Mouse (Mus musculus) MEL (cell line): ENCODE data around the gene Ighmbp2. TPM values are rescaled to one million over a fixed set of nuclear protein-coding genes. Genes with fewer than 3 reads are reported as not detected.

ENCODE experiments used
- DNase-seq: peaks from one replicate; pipeline ENCODE4 v3.0.0; 2011; ENCODE audit warnings: low read depth, low spot score
- H3K27ac ChIP-seq: 2 replicates; pipeline ENCODE4 v1.5.1; 2012; ENCODE audit warnings: low read depth, mild to moderate bottlenecking, control low read depth, low read length, moderate library complexity; ENCODE audit not compliant: control insufficient read depth
- H3K27me3 ChIP-seq, 2 experiments: fragments of 150-350 bp in 1 of 2; sonication (generic) in 1 of 2; 2 replicates each; pipeline ENCODE4 v1.6.1; 2012; ENCODE audit warnings: low read length in 2 of 2, mild to moderate bottlenecking in 2 of 2, improper control_type of control experiment in 1 of 2, moderate library complexity in 1 of 2; ENCODE audit not compliant: insufficient read depth in 2 of 2, control insufficient read depth in 1 of 2
- H3K36me3 ChIP-seq, 2 experiments: 2 replicates each; pipeline ENCODE4 v1.6.1; 2012 to 2014; ENCODE audit warnings: low read length in 2 of 2, improper control_type of control experiment in 1 of 2, inconsistent platforms in 1 of 2, mild to moderate bottlenecking in 1 of 2; ENCODE audit not compliant: insufficient read depth in 2 of 2, control insufficient read depth in 1 of 2
- H3K4me1 ChIP-seq, 2 experiments: fragments of 150-350 bp in 1 of 2; sonication (generic) in 1 of 2; 2 replicates each; pipeline ENCODE4 v1.6.1; 2012; ENCODE audit warnings: low read length in 2 of 2, improper control_type of control experiment in 1 of 2, mild to moderate bottlenecking in 1 of 2; ENCODE audit not compliant: insufficient read depth in 2 of 2, control insufficient read depth in 1 of 2
- H3K4me3 ChIP-seq, 2 experiments: fragments of 150-350 bp in 1 of 2; sonication (generic) in 1 of 2; 2 replicates each; pipeline ENCODE4 v1.5.1; 2012; ENCODE audit warnings: low read depth in 2 of 2, low read length in 2 of 2, mild to moderate bottlenecking in 2 of 2, moderate library complexity in 2 of 2, control low read depth in 1 of 2, improper control_type of control experiment in 1 of 2; ENCODE audit not compliant: control insufficient read depth in 1 of 2, insufficient read depth in 1 of 2
- H3K79me2 ChIP-seq: 2 replicates; pipeline ENCODE4 v1.6.1; 2012; ENCODE audit warnings: mild to moderate bottlenecking, low read length, moderate library complexity; ENCODE audit not compliant: control insufficient read depth, poor library complexity, insufficient read depth
- H3K9ac ChIP-seq: 2 replicates; pipeline ENCODE4 v1.6.1; 2012; ENCODE audit warnings: low read depth, mild to moderate bottlenecking, control low read depth, low read length, moderate library complexity; ENCODE audit not compliant: control insufficient read depth, poor library complexity, severe bottlenecking
- H3K9me3 ChIP-seq: fragments of 150-350 bp; sonication (generic); replicated peaks from 2 replicates; pipeline ENCODE4 v1.6.1; 2012; ENCODE audit warnings: mild to moderate bottlenecking, low read length, improper control_type of control experiment, moderate library complexity; ENCODE audit not compliant: insufficient read depth
- BHLHE40 ChIP-seq: IDR thresholded peaks from 2 replicates; pipeline ENCODE4 v1.6.1; 2012; ENCODE audit warnings: low read depth, mild to moderate bottlenecking, inconsistent platforms, low read length, improper control_type of control experiment, borderline replicate concordance
- CHD1 ChIP-seq: IDR thresholded peaks from 2 replicates; pipeline ENCODE4 v1.6.1; 2012; ENCODE audit warnings: low read depth, mild to moderate bottlenecking, inconsistent platforms, low read length, improper control_type of control experiment
- CHD2 ChIP-seq: IDR thresholded peaks from 2 replicates; pipeline ENCODE4 v1.6.1; 2011; ENCODE audit warnings: low read length, improper control_type of control experiment
- CTCF ChIP-seq, 3 experiments: IDR thresholded peaks in 2 of 3; conservative IDR thresholded peaks in 1 of 3; 2 replicates each; pipeline ENCODE4 v1.5.1; 2011 to 2012; ENCODE audit warnings: low read length in 3 of 3, low read depth in 2 of 3, mild to moderate bottlenecking in 2 of 3, improper control_type of control experiment in 1 of 3, inconsistent platforms in 1 of 3, mixed read lengths in 1 of 3, moderate library complexity in 1 of 3; ENCODE audit not compliant: control insufficient read depth in 1 of 3, insufficient read depth in 1 of 3, poor library complexity in 1 of 3, severe bottlenecking in 1 of 3
- ETS1 ChIP-seq: IDR thresholded peaks from 2 replicates; pipeline ENCODE4 v1.6.1; 2012; ENCODE audit warnings: low read depth, mild to moderate bottlenecking, inconsistent platforms, low read length, improper control_type of control experiment, moderate library complexity
- GABPA ChIP-seq: IDR thresholded peaks from 2 replicates; pipeline ENCODE4 v1.6.1; 2012; ENCODE audit warnings: low read depth, mild to moderate bottlenecking, inconsistent platforms, low read length, improper control_type of control experiment, moderate library complexity
- MAFK ChIP-seq: IDR thresholded peaks from 2 replicates; pipeline ENCODE4 v1.6.1; 2011; ENCODE audit warnings: low read depth, mild to moderate bottlenecking, low read length, improper control_type of control experiment, borderline replicate concordance
- MAX ChIP-seq: IDR thresholded peaks from 2 replicates; pipeline ENCODE4 v1.6.1; 2011; ENCODE audit warnings: low read length, improper control_type of control experiment
- MAZ ChIP-seq: IDR thresholded peaks from 2 replicates; pipeline ENCODE4 v1.6.1; 2012; ENCODE audit warnings: low read depth, mild to moderate bottlenecking, inconsistent platforms, low read length, improper control_type of control experiment
- MEF2A ChIP-seq: IDR thresholded peaks from 2 replicates; pipeline ENCODE4 v1.6.1; 2014; ENCODE audit warnings: low read depth, mild to moderate bottlenecking, inconsistent platforms, low read length, improper control_type of control experiment; ENCODE audit not compliant: poor library complexity, insufficient replicate concordance, severe bottlenecking; ENCODE audit errors: extremely low read depth
- MXI1 ChIP-seq: IDR thresholded peaks from 2 replicates; pipeline ENCODE4 v1.6.1; 2011; ENCODE audit warnings: mild to moderate bottlenecking, low read depth, low read length, improper control_type of control experiment
- MYB ChIP-seq: IDR thresholded peaks from 2 replicates; pipeline ENCODE4 v1.6.1; 2011; ENCODE audit warnings: mild to moderate bottlenecking, low read depth, low read length, improper control_type of control experiment
- MYC ChIP-seq: IDR thresholded peaks from 2 replicates; pipeline ENCODE4 v1.6.1; 2011; ENCODE audit warnings: low read depth, mild to moderate bottlenecking, low read length, improper control_type of control experiment, moderate library complexity
- POLR2A ChIP-seq, 2 experiments: IDR thresholded peaks; 2 replicates each; pipeline ENCODE4 v1.6.1; 2011 to 2012; ENCODE audit warnings: low read length in 2 of 2, mild to moderate bottlenecking in 2 of 2, control low read depth in 1 of 2, improper control_type of control experiment in 1 of 2, low read depth in 1 of 2, moderate library complexity in 1 of 2; ENCODE audit not compliant: control insufficient read depth in 1 of 2, insufficient read depth in 1 of 2, poor library complexity in 1 of 2
- POLR2AphosphoS2 ChIP-seq: IDR thresholded peaks from 2 replicates; pipeline ENCODE4 v1.6.1; 2011; ENCODE audit warnings: low read length, improper control_type of control experiment
- POLR2AphosphoS5 ChIP-seq: IDR thresholded peaks from 2 replicates; pipeline ENCODE4 v1.6.1; 2012; ENCODE audit warnings: low read depth, borderline replicate concordance, mild to moderate bottlenecking, inconsistent platforms, low read length, moderate library complexity, mixed read lengths
- RAD21 ChIP-seq: IDR thresholded peaks from 2 replicates; pipeline ENCODE4 v1.6.1; 2011; ENCODE audit warnings: mild to moderate bottlenecking, low read depth, low read length, improper control_type of control experiment
- RCOR1 ChIP-seq: IDR thresholded peaks from 2 replicates; pipeline ENCODE4 v1.6.1; 2012; ENCODE audit warnings: low read depth, mild to moderate bottlenecking, inconsistent platforms, low read length, improper control_type of control experiment
- TAL1 ChIP-seq: IDR thresholded peaks from 2 replicates; pipeline ENCODE4 v1.6.1; 2012; ENCODE audit warnings: mild to moderate bottlenecking, inconsistent platforms, low read length, moderate library complexity, mixed read lengths
- TBP ChIP-seq: IDR thresholded peaks from 2 replicates; pipeline ENCODE4 v1.8.0; 2011; ENCODE audit warnings: low read depth, low read length, improper control_type of control experiment
- TCF12 ChIP-seq: IDR thresholded peaks from 2 replicates; pipeline ENCODE4 v1.6.1; 2014; ENCODE audit warnings: low read depth, mild to moderate bottlenecking, inconsistent platforms, low read length, improper control_type of control experiment, moderate library complexity
- UBTF ChIP-seq: IDR thresholded peaks from 2 replicates; pipeline ENCODE4 v1.6.1; 2012; ENCODE audit warnings: low read depth, mild to moderate bottlenecking, inconsistent platforms, low read length, improper control_type of control experiment, moderate library complexity, borderline replicate concordance; ENCODE audit not compliant: insufficient read depth
- USF1 ChIP-seq: IDR thresholded peaks from 2 replicates; pipeline ENCODE4 v1.6.1; 2014; ENCODE audit warnings: low read depth, mild to moderate bottlenecking, inconsistent platforms, low read length, improper control_type of control experiment, moderate library complexity
- ZC3H11A ChIP-seq: IDR thresholded peaks from 2 replicates; pipeline ENCODE4 v1.6.1; 2012; ENCODE audit warnings: low read depth, mild to moderate bottlenecking, inconsistent platforms, low read length, improper control_type of control experiment
- ZKSCAN1 ChIP-seq: IDR thresholded peaks from 2 replicates; pipeline ENCODE4 v1.6.1; 2012; ENCODE audit warnings: low read depth, mild to moderate bottlenecking, inconsistent platforms, low read length, improper control_type of control experiment, moderate library complexity
- ZNF384 ChIP-seq: IDR thresholded peaks from 2 replicates; pipeline ENCODE4 v1.6.1; 2012; ENCODE audit warnings: low read depth, mild to moderate bottlenecking, inconsistent platforms, low read length, improper control_type of control experiment
- polyA plus RNA-seq, 2 experiments: library from polyadenylated mRNA; stranded (reverse) in 1 of 2; unstranded in 1 of 2; fragments of >175 nt in 1 of 2; fragments of >200 nt in 1 of 2; gene quantifications; 2 replicates each; pipeline versions ENCODE4 v1.2.1 to v1.2.4; 2012; ENCODE audit warnings: low replicate concordance in 2 of 2, low read depth in 1 of 2; ENCODE audit not compliant: insufficient read length in 2 of 2, insufficient read depth in 1 of 2, missing spikeins in 1 of 2
- total RNA-seq: library from RNA; depleted of rRNA; stranded (reverse); fragments of 300-350 nt; gene quantifications from 2 replicates; pipeline ENCODE4 v1.2.3, GENCODE M21; 2012

Ighmbp2 gene
- total and polyA plus RNA-seq, 3 experiments: 11.7 to 12.9 TPM; not detected in 1

DNA sequence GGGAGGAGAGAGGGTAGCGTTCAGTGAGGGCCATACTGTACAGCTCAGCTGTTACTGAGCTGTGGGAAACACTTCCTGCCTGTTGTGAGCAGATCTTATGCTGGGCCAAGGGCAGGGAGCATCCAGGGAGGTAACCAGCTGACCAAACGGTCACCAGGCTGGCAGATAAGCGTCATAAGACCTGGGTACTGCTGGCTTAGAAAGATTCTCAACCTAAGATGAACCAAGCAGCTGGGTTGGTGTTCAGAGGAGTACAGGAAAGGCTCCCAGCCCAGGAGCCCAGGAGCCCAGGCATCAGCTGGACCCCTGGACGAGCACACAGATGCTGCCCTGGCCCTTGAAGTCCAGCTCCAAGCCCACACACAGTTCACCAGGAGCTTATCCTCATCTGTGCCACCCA, 15.5 kb downstream of the Ighmbp2 start:
- H3K27me3 ChIP-seq: no peaks in the 10 kb centered on the region
- H3K9me3 ChIP-seq: no peaks in the 10 kb centered on the region
- TF ChIP-seq CTCF (IDR thresholded peaks at IDR 0.05 in 2 of 3, conservative IDR thresholded peaks at IDR 0.05 in 1 of 3; ENCODE audit: control insufficient read depth in 1 of 3, insufficient read depth in 1 of 3, low read depth in 2 of 3, low read length in 3 of 3, poor library complexity in 1 of 3, severe bottlenecking in 1 of 3) (no peak), USF1 (no peak), MAX (no peak)
- TF ChIP-seq, all 39 proteins: peak for 0
- Histone ChIP-seq H3K79me2 (no peaks in the 10 kb centered on the region), H3K36me3 (peaks cover 0 to 2% of the 10 kb centered on the region in 2 experiments; a peak in 2 of 4 replicates), H3K27ac (no peak overlapping the region), H3K9ac (no peak overlapping the region), H3K4me1 (no peaks in the 10 kb centered on the region), H3K4me3 (no peak overlapping the region)
- no peak for DNase-seq

DNA sequence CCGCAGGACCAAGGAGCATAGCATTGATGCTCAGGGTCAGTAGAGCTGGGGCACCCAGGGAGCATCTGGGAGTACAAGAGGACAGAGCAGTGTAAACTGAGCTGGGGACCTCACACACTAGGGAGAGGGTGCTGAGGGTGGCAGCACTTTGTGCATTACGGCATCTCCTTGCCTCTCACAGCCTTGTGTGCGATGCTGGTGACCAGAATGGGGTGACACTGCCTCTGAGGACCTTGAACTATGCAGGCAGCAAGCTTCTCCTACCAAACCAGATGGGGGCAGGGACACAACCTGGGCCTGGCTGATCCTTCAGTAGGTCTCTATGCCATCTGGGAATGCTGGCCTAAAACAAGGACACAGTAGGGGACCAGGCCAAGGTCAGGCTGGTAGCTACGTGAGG, 16.1 kb downstream of the Ighmbp2 start:
- Histone ChIP-seq H3K79me2 (no peaks in the 10 kb centered on the region), H3K27me3 (no peaks in the 10 kb centered on the region), H3K9me3 (no peaks in the 10 kb centered on the region), H3K27ac (no peak overlapping the region), H3K9ac (no peak overlapping the region), H3K36me3 (peaks cover 0 to 2% of the 10 kb centered on the region in 2 experiments; a peak in 2 of 4 replicates), H3K4me1 (no peaks in the 10 kb centered on the region)
- DNase-seq: no peak
- TF ChIP-seq ZNF384: no peak
- TF ChIP-seq MAX: no peak
- TF ChIP-seq ZKSCAN1: no peak
- TF ChIP-seq GABPA: no peak
- no peak for TF ChIP-seq CHD1
- no peak for TF ChIP-seq ZC3H11A
- TF ChIP-seq RCOR1: no peak
- TF ChIP-seq POLR2AphosphoS2: no peak
- no peak for TF ChIP-seq MYC
- TF ChIP-seq POLR2AphosphoS5: no peak
- no peak for TF ChIP-seq MYB
- TF ChIP-seq, all 39 proteins: peak for 0
- H3K4me3 ChIP-seq: no peak overlapping the region

DNA sequence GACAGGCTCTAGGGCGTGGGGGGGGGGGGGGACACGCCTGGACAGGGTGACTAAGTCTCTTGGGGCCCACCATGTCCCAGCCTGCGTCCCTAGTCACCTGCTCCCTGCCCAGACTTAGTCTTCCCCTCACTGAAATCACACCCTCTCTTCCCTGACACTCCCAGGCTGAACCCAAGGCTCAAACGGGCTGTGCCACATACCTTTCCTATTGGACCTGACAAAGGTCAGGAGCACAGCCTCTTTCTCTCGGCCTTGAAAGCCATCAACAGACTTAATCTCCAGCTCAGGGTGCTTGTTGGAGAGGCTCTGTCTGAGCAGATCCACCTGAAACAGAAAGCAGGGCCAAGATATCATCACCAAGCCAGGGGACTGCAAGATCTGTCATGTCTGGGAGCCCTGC, 16.7 kb downstream of the Ighmbp2 start:
- no peak for DNase-seq
- no peaks in the 10 kb centered on the region for H3K27me3 ChIP-seq
- H3K9ac ChIP-seq: no peak overlapping the region
- no peak overlapping the region for H3K27ac ChIP-seq
- H3K4me3 ChIP-seq: no peak overlapping the region
- H3K4me1 ChIP-seq: no peaks in the 10 kb centered on the region
- TF ChIP-seq RAD21 (no peak), MYC (no peak), ETS1 (no peak), MAX (no peak), RCOR1 (no peak), MAFK (no peak), MAZ (no peak), GABPA (no peak), POLR2A (IDR thresholded peaks at IDR 0.05; ENCODE audit: control insufficient read depth in 1 of 2, insufficient read depth in 1 of 2, low read depth in 1 of 2, low read length in 2 of 2, poor library complexity in 1 of 2) (no peak), TCF12 (no peak), TAL1 (no peak), ZC3H11A (no peak), TBP (no peak), MEF2A (no peak), ZNF384 (no peak), UBTF (no peak), BHLHE40 (no peak), CHD2 (no peak), MXI1 (no peak), POLR2AphosphoS2 (no peak)
- no peaks in the 10 kb centered on the region for H3K79me2 ChIP-seq
- H3K9me3 ChIP-seq: no peaks in the 10 kb centered on the region
- peaks cover 0 to 2% of the 10 kb centered on the region in 2 experiments; a peak in 2 of 4 replicates for H3K36me3 ChIP-seq
